Mouse (Mus musculus) testis, adult 2 months (tissue): Measurements from ENCODE around the gene Tyro3.

Source experiments
- CTCF ChIP-seq: fragments of 200-500 bp; IDR thresholded peaks from 2 replicates; pipeline ENCODE4 v1.5.1; 2012; ENCODE audit warnings: low read depth, mild to moderate bottlenecking, inconsistent platforms, low read length, moderate library complexity; ENCODE audit not compliant: control insufficient read depth, insufficient read depth, insufficient replicate concordance
- POLR2A ChIP-seq: fragments of 200-500 bp; IDR thresholded peaks from 2 replicates; pipeline ENCODE4 v1.6.1; 2012; ENCODE audit warnings: low read depth, mild to moderate bottlenecking, inconsistent platforms, low read length, moderate library complexity; ENCODE audit not compliant: control insufficient read depth

DNA sequence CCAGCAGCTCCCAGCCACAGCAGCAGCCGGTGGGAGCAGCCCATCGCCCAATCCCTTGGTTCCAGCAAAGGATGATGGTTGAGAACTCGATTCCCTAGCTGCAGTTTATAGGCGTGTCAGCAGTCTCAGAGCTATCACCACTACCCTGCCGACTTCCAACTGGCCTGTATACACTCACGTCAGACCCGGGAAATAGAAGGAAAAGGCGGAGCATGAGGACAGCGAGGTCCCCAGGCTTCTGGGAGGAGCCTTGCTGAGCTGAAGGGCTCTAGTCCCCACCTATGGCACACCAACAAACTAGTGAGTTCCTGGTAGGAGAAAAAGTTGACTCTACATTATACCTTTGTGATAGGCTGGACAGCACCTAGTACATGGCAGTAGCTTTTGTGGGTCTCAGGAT lies 37.3 kb upstream of the Tyro3 start, which contains the start of gene Ltk:
- TF ChIP-seq CTCF (no peak), POLR2A (no peak)
